Mouse (Mus musculus): Measurements from ENCODE around the gene Crebl2.

DNA sequence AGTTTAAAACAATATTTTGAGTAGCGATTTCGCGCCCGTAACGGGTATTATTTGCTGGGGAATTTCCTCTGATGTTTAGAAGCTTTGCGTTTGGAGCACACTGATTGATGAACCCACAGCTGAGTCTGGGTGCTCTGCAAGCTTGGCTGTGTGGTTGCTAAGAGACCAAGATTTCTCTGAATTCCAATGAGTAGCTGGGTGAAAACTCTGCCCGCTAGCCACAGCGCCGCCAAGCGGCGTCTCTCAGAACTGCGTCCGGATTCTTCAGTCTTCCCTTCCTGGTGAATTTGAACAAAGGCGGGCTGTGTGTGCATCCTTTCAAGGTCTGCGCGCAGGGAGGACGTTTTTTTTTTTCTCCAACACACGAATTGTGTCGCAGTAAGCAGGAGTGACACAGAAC, 33.2 kb downstream of the Crebl2 start:
- TF ChIP-seq CTCF (IDR thresholded peaks at IDR 0.05; ENCODE audit: insufficient read depth, low read length) (peak; percentile 94), POLR2A (IDR thresholded peaks at IDR 0.05; ENCODE audit: borderline replicate concordance, extremely low read depth, low read depth, low read length) (no peak)
